Mouse (Mus musculus) left cerebral cortex, postnatal 25 days (tissue): ENCODE measurements around the gene Pigg. TPM values are rescaled to one million over a fixed set of nuclear protein-coding genes. Genes with fewer than 3 reads are reported as not detected.

ENCODE experiments used
- DNase-seq, 2 experiments: peaks; one replicate each; pipeline ENCODE4 v3.0.0; 2022; ENCODE audit warnings: low spot score in 2 of 2, mixed read lengths in 1 of 2
- intact Hi-C: fragments of 180-260 bp; cut with DNase I; formaldehyde crosslinking; loops from one replicate; pipeline ENCODE4 v1.15.1; 2025
- total RNA-seq, 2 experiments: library from RNA; stranded (reverse); gene quantifications; 2 replicates each; pipeline ENCODE4 v1.2.3; 2021

Pigg gene
- total RNA-seq, 2 experiments from 2014 or later = 12.5 TPM

GRCm38 (mm10) chr5:108389744-108390143 is 77.3 kb downstream of the Pigg start:
- intact Hi-C loops = no loop called here
- no peak for DNase-seq

Other genes with a start within 250 kb of the Pigg start
- 10 to 100 TPM; 51.7 to 55.8 TPM for gene Mtf2, start 246.9 kb upstream of the Pigg start, total RNA-seq
- 10 to 100 TPM; 25.5 to 25.6 TPM for gene Tmed5, start 180.0 kb upstream of the Pigg start, total RNA-seq
- gene Ccdc18, start 179.7 kb upstream of the Pigg start, total RNA-seq = 1 to 10 TPM; 1.0 to 1.1 TPM
- 10 to 100 TPM; 36.4 to 38.9 TPM for gene Dr1, start 43.7 kb upstream of the Pigg start, total RNA-seq
- 10 to 100 TPM; 69.2 to 70.0 TPM for gene Gm42517, start 55.3 kb downstream of the Pigg start, total RNA-seq
- under 1 TPM; 0.16 to 0.27 TPM for gene Pde6b, start 75.8 kb downstream of the Pigg start, total RNA-seq
- 100 to 1,000 TPM; 270 to 287 TPM for gene Atp5k, start 121.8 kb downstream of the Pigg start, total RNA-seq
- under 1 TPM; 0.25 to 0.69 TPM for gene Mfsd7a, start 136.3 kb downstream of the Pigg start, total RNA-seq
- gene Pcgf3, start 148.6 kb downstream of the Pigg start, total RNA-seq = 10 to 100 TPM; 47.2 to 58.5 TPM
- 100 to 1,000 TPM; 640 to 650 TPM for gene Cplx1, start 237.4 kb downstream of the Pigg start, total RNA-seq